Mouse (Mus musculus) myocyte (in vitro differentiated cells): ENCODE results near the gene Smpdl3a.

Experiments used
- E2F4 ChIP-seq: IDR thresholded peaks from one replicate; pipeline ENCODE4 v1.6.1; 2011; ENCODE audit warnings: mild to moderate bottlenecking, control low read depth, moderate library complexity; ENCODE audit not compliant: insufficient read depth
- MAX ChIP-seq: IDR thresholded peaks from one replicate; pipeline ENCODE4 v1.6.1; 2011; ENCODE audit warnings: low read depth, mild to moderate bottlenecking, control low read depth
- POLR2A ChIP-seq: IDR thresholded peaks from one replicate; pipeline ENCODE4 v1.6.1; 2011; ENCODE audit warnings: low read depth, mild to moderate bottlenecking, control low read depth, moderate library complexity; ENCODE audit not compliant: insufficient read length
- POLR2AphosphoS2 ChIP-seq: IDR thresholded peaks from one replicate; pipeline ENCODE4 v1.6.1; 2011; ENCODE audit warnings: low read depth, control low read depth; ENCODE audit not compliant: insufficient read length
- REST ChIP-seq: IDR thresholded peaks from one replicate; pipeline ENCODE4 v1.6.1; 2011; ENCODE audit warnings: mild to moderate bottlenecking, control low read depth, moderate library complexity; ENCODE audit not compliant: insufficient read depth, insufficient read length
- TCF12 ChIP-seq: IDR thresholded peaks from one replicate; pipeline ENCODE4 v1.6.1; 2011; ENCODE audit warnings: mild to moderate bottlenecking, control low read depth; ENCODE audit not compliant: poor library complexity, insufficient read depth, severe bottlenecking
- USF1 ChIP-seq: IDR thresholded peaks from one replicate; pipeline ENCODE4 v1.6.1; 2011; ENCODE audit warnings: low read depth, mild to moderate bottlenecking, control low read depth, moderate library complexity

DNA sequence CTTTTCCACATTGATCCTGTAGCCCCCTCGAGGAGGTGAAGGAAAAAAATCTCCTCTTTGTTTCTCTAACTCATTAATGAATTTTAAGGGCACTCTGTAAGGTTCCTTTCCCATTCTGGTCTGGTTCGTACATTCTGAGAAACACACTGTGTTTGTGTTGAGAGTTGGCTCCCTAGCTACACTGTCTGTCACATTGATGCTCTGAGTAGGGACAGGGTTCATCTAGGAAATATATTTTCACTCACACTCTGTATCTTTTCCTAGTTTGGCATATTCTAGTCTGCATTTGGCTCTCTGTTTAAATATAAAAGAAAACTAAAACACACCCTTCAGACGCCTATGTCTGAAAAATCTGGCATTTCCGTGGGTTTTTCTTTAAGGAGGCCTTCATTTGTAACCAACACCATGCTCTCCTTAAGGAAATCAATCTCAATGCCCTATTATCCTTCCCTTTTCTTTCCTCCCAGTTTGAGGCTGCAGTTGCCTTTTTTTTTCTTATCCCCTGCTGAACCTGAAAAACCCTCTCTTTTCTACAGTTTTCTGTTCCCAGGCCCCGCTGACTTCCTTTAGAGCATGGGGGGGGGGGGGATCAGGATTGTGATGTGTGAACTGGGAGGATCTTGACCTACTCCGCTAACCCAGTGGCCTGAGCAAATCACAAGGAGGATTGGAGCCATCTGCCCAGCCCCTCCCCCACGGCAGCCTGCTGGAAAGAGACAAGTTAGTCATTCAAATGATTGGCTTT, 9.8 kb upstream of the Smpdl3a start:
- TF ChIP-seq TCF12 (no peak), MAX (no peak), REST (no peak), POLR2A (no peak), POLR2AphosphoS2 (no peak), E2F4 (no peak), USF1 (no peak)
